In genomic region chr4:150344526-150344925, GRCm38 (mm10) we compare ENCODE assay signal across 17 mouse cellular contexts.
"Had no signal": no experiment of that assay in that cellular context is flagged by ENCODE, and none has a peak within 500 bp of the region (broad histone marks: within the 10 kb centered on the region; RNA-seq: fewer than 3 reads in every experiment).

No protein-coding gene starts in this region.

- H3K27me3 ChIP-seq: kidney, embryonic 15.5 days; limb, embryonic 12.5 days; limb, embryonic 15.5 days; midbrain, embryonic 12.5 days; neural tube, embryonic 12.5 days; neural tube, embryonic 15.5 days had no signal

- H3K9ac ChIP-seq: kidney, embryonic 15.5 days; limb, embryonic 12.5 days; limb, embryonic 15.5 days; liver, embryonic 14.5 days; liver, postnatal 0 days; lung, embryonic 14.5 days; midbrain, embryonic 12.5 days; neural tube, embryonic 12.5 days; neural tube, embryonic 15.5 days had no signal

- H3K9me3 ChIP-seq: kidney, embryonic 15.5 days; limb, embryonic 12.5 days; limb, embryonic 15.5 days; midbrain, embryonic 12.5 days; neural tube, embryonic 12.5 days; neural tube, embryonic 15.5 days had no signal

- H3K27ac ChIP-seq: kidney, embryonic 15.5 days; limb, embryonic 12.5 days; limb, embryonic 15.5 days; liver, embryonic 14.5 days; macrophage; midbrain, embryonic 12.5 days; neural tube, embryonic 12.5 days; neural tube, embryonic 15.5 days had no signal

- H3K4me3 ChIP-seq: kidney, embryonic 15.5 days; limb, embryonic 12.5 days; limb, embryonic 15.5 days; midbrain, embryonic 12.5 days; neural tube, embryonic 12.5 days; neural tube, embryonic 15.5 days had no signal

- ATAC-seq: liver, postnatal 0 days; lung, postnatal 0 days had no signal

- H3K4me2 ChIP-seq: kidney, embryonic 15.5 days; limb, embryonic 12.5 days; limb, embryonic 15.5 days; liver, embryonic 11.5 days; lung, embryonic 14.5 days; midbrain, embryonic 12.5 days; neural tube, embryonic 12.5 days; neural tube, embryonic 15.5 days had no signal

- H3K36me3 ChIP-seq: kidney, embryonic 15.5 days; limb, embryonic 12.5 days; limb, embryonic 15.5 days; midbrain, embryonic 12.5 days; neural tube, embryonic 12.5 days; neural tube, embryonic 15.5 days had no signal

- DNase-seq: kidney, adult 8-10 months; kidney, postnatal 10 days; kidney, postnatal 36 days; left cerebral cortex, postnatal 4 days; liver, postnatal 0 days; lung, embryonic 14.5 days; thymus, postnatal 25 days had no signal
